In genomic region chr9:103783276-103783675, GRCm38 (mm10) we compare ENCODE assay signal across 12 mouse cellular contexts.
"Had no signal": no experiment of that assay in that cellular context is flagged by ENCODE, and none has a peak within 500 bp of the region (broad histone marks: within the 10 kb centered on the region; RNA-seq: fewer than 3 reads in every experiment).

No protein-coding gene starts in this region.

- H3K36me3 ChIP-seq: limb, embryonic 13.5 days; neural tube, embryonic 12.5 days had no signal

- H3K27ac ChIP-seq: kidney, postnatal 0 days; limb, embryonic 13.5 days; liver, embryonic 14.5 days; neural tube, embryonic 12.5 days; stomach, postnatal 0 days had no signal

- H3K4me3 ChIP-seq: limb, embryonic 13.5 days; neural tube, embryonic 12.5 days had no signal

- H3K4me1 ChIP-seq: neural tube, embryonic 12.5 days had no signal

- H3K4me2 ChIP-seq: limb, embryonic 13.5 days; neural tube, embryonic 12.5 days had no signal

- DNase-seq: kidney, adult 11 months; kidney, adult 9 months; kidney, postnatal 36 days; layer of hippocampus, postnatal 36 days; left cerebral cortex, postnatal 4 days; lung, adult 18-20 months; thymus, postnatal 4 days had no signal

- H3K27me3 ChIP-seq: limb, embryonic 13.5 days; neural tube, embryonic 12.5 days had no signal

- H3K9ac ChIP-seq: limb, embryonic 13.5 days; liver, embryonic 14.5 days; neural tube, embryonic 12.5 days had no signal

- H3K9me3 ChIP-seq: limb, embryonic 13.5 days; neural tube, embryonic 12.5 days had no signal
